Mouse (Mus musculus) urinary bladder, adult 18-20 months (tissue): ENCODE data around the gene Nprl2.
A peak's percentile ranks its signal among the peaks of the same experiment; 100 is the strongest.

Source experiments
- DNase-seq, 2 experiments: peaks; one replicate each; pipeline ENCODE4 v3.0.0; 2022; ENCODE audit warnings: low spot score in 2 of 2, mixed read lengths in 2 of 2

The Nprl2 gene

DNA sequence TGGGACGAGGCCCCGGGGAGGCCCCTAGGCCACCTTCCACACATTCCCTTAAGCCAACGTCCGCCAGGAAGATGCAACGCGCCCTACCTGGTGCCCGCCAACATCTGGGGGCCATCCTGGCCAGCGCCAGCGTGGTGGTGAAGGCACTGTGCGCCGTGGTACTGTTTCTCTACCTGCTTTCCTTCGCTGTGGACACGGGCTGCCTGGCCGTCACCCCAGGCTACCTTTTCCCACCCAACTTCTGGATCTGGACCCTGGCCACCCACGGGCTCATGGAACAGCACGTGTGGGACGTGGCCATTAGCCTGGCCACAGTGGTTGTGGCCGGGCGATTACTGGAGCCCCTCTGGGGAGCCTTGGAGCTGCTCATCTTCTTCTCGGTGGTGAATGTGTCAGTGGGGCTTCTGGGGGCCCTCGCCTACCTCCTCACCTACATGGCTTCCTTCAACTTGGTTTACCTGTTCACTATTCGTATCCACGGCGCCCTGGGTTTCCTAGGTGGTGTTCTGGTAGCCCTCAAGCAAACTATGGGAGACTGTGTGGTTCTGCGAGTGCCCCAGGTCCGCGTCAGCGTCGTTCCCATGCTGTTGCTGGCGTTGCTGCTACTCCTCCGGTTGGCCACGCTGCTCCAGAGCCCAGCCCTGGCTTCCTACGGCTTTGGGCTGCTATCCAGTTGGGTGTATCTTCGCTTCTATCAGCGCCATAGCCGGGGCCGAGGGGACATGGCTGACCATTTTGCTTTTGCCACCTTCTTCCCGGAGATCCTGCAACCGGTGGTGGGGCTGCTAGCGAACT, 7.4 kb upstream of the Nprl2 start:
- no peak for DNase-seq

DNA sequence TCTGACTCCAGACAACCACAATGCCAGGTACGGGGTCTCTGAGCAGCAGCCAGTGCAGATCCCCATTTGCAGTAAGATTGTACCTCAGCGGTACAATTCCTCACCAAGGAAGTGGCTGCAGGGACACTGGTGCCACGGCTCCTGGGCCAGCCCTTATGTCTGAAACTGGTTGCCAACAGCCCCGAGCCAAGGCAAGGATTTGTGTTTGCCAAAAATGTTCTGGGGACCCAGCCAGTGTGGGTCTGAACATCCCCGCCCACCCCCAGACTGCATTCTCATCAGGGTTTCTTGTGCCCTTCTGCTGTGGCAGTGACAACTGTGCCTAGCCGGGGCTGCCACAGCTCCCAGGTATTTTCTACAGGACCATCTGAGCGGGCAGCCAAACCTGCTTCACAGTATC, 3.8 kb upstream of the Nprl2 start:
- DNase-seq, result no peak

DNA sequence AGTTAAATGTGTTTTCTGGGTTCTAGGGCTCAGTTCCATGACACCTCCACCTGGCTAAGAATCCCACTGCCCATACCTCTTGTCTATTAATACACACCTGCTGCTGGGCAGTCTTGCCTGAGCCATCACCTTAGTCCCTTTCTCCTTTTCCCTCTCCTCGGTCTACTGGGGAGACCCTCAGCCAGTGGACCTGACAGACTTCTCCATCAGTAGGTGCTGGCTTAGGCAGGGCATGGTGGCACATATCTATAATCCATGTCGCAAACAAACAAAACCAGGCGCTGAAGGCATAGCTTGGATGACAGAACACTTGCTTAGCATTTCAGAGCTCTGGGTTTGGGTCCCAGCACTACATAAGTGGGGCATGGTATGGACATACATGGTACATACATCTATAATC, 3.3 kb upstream of the Nprl2 start:
- DNase-seq, result no peak

DNA sequence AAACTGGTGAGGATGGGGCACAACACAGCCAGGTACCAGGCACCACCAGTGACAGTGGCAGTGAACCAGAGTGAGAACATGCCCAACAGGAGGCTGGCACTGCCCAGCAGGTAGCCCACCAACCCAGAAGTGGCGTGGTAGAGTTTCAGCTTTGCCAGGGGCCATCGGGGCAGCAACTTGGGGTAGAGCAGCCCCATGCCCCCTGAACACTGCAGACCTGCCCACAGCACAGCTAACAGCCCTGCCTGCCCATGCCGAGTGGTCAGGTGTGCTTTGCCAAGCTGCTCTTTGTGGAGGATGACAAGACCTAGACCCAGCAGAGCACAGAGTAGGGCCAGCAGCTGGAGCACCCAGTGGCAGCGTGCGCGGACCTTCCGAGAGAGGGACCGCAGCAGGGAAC, 2.1 kb upstream of the Nprl2 start:
- DNase-seq, result no peak

DNA sequence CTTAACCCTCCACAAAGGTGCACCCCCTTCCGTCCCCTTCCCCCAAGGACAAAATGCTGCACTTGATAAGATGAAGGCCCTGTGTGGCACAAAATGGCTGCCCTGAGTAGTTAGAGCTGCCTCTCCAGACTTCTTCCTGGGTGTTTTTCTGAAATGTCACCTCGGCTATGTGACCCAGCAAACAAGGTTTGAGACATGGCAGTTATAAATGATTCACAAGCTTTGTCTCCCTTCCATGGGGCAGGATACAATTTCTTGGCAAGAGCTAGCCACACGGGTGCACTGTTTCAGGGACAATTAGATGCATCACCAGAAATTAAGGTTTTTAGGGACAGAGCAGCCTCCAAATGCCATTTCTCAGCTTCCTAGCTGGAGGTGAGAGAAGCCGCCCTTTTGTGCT, 1.6 kb upstream of the Nprl2 start:
- no peak for DNase-seq

DNA sequence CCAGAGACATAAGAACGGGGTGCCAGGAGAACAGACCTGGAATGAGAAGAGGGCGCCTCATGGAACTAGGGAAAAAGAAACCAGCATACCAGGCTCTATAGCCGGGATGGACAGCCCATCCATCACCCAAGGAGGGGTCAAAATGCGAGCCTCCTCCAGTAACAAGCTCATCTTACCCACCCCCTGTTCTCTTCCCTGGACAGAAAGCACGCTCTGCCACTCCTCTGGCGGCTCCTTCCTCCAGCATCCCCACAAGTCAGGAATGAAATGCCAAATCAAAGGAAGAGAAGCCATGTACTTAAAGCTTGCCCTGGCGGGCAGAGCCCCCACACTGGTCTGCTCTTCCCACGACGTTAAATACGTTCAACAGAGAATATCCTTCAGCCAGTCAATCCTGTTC, 1.0 kb upstream of the Nprl2 start:
- no peak for DNase-seq

DNA sequence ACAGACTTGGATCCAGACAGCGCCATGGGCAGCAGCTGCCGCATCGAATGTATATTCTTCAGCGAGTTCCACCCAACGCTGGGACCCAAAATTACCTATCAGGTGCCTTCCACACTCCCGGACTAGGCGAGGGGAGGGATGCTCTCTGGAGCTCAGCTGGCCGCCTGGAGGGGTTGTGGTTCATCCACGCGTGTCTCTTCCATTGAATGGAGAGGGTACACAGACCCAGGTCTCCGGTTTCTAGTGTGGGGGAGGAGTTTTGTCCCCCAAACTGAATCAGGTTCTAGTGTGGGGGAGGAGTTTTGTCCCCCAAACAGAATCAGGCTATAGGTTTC, 293 bp downstream of the Nprl2 start:
- no peak for DNase-seq

DNA sequence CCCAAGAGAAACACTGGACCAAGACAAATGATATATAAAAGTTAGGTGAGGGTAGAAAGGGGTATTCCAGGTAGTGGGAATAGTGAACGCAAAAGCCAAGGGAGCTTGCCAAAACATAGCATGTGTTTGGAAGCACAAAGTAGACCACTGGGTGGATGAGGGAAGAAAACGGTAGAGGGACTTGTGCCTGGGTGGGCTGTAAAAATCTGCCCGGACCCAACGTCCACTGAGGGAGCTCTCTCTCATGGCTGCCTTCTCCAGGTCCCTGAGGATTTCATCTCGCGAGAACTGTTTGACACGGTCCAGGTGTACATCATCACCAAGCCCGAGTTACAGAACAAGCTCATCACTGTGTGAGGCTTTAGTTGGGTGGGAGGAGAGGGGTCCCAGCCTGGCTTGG, 695 bp downstream of the Nprl2 start:
- no peak for DNase-seq

DNA sequence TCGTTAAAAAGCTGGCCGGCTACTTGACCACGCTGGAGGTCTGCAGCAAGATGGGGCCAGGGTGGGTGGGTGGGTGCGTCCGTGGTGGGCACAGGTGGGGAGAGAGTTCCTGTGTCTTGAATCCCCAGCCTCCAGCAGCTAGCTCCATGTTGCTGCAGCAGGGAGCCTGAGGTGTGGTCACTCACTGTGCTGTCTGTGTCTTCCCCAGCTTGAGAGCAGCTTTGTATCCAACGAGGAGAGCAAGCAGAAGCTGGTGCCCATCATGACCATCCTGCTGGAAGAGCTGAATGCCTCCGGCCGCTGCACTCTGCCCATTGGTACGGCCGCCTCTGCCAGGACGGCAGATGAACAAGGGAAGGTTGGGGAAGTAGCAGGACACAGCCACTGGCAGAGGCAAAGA, 1.3 kb downstream of the Nprl2 start:
- DNase-seq, result no peak

DNA sequence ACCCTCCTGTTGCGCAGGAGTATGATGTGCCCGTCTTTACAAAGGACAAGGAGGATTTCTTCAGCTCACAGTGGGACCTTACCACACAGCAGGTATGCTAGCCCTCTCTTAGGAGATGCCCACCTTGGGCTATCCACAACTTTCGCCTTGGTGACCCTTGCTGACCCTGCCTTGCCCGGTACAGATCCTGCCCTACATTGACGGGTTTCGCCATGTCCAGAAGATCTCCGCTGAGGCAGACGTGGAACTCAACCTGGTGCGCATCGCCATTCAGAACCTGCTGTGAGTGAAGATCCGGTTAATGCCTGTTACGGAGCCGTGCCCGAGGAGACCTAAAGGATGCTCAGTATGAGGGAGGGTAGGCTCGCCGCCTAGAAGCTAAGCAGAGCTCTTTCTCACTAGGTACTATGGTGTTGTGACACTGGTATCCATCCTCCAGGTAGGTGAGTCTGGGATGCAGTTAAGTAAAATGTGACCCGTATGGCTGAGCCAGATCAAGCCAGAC, 2.2 kb downstream of the Nprl2 start:
- DNase-seq, result no peak

DNA sequence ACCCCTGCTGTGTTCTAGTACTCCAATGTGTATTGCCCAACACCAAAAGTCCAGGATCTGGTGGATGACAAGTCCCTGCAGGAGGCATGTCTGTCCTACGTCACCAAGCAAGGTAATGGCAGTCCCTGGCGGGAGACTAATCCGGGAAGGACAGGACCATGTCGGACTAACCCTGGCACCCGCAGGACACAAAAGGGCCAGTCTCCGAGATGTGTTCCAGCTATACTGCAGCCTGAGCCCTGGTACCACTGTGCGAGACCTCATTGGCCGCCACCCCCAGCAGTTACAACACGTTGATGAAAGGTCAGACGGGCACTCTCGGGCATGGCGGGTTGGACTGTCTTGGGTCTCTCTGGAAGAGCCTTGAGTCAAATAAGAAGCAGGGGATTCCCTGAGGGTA, 2.7 kb downstream of the Nprl2 start:
- DNase-seq, result no peak

DNA sequence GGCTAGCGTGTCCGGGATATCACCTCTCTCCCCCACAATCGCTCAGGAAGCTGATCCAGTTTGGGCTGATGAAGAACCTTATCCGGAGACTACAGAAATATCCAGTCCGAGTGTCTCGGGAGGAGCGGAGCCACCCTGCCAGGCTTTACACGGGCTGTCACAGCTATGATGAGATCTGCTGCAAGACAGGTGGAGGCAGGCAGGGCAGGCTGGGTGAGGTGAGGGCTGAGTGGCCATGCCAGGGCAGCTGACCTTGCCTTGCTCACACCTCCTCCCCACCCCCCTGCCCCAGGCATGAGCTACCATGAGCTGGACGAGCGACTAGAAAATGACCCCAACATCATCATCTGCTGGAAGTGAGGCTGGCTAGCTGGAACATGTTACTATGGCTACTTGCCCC, 3.2 kb downstream of the Nprl2 start:
- no peak for DNase-seq

DNA sequence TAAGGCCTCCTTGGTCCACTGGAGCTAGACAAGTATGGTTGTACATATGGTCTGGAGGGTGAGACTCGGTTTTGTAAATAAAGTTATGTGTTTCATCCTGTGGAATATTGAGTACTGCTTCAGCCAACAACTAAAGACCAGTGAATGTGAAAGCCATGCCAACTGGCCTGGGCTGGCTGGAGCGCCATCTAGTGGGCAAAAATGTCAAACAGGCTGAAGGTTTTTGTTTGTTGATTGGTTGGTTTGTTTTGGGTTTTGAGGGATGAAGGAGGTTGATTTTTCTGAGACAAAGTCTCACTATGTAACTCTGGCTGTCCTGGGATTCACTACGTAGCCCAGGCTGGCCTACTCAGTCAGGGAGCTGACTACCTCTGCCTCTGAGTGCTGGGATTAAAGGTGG, 3.6 kb downstream of the Nprl2 start:
- no peak for DNase-seq

DNA sequence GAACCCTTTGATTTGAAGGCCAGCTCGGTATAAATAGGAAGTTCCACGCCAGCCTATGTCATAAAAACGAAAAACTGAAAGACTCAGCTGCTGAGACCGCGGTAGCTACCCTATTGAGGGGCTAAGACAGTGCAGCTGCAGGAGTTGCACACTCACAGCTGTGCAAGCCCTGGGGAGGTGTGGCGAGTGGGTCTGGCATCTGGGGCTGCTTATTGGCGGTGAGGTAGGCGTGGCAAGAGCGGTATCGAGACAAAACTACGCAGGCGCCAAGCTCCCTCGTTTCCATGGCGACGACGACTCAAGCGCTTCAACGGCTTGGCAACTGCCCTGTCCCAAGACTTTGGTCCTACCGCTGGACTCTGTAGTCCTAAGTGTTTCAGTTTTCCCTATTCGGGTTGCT, 5.0 kb downstream of the Nprl2 start, which contains the start of gene Zmynd10:
Zmynd10 (plus strand) TSS at position 273 of the 400 bp plus-strand sequence.
- peak; percentile 58 to 79 for DNase-seq

DNA sequence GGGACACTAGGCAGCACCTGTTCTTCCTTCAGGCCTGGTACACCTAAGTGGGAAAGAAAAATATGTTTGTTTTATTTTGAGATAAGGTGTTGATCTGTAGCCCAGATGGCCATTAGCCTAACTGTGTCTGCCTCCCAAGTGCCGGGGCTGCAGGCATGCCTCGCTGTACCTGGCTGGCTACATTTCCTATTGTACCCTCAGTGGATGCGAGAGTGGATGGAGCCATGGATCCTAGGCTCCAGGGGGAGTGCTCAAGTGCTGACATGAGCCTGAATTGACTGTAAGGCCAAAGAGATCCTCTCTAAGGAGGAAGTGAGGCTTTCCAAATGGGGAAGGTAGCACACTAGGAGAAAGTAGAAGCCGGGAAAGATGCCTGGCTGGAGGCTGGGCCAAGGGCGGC, 5.9 kb downstream of the Nprl2 start:
- no peak for DNase-seq

DNA sequence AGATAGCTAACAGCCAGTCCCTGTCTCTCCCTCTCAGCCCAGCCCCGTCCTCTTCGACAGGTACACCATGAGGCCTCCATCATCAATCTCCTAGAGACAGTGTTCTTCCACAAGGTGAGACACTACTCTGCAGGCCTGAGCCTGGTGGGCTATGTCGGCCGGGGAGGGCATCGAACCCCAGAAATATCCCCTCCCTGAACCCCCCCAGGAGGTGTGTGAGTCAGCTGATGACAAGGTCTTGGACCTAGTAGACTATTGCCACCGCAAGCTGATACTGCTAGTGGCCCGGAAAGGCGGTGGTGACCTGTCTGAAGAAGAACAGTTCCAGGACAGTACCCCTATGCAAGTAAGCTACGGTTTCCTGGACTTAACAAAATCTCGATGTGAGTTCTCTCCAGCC, 6.8 kb downstream of the Nprl2 start:
- DNase-seq, result no peak

DNA sequence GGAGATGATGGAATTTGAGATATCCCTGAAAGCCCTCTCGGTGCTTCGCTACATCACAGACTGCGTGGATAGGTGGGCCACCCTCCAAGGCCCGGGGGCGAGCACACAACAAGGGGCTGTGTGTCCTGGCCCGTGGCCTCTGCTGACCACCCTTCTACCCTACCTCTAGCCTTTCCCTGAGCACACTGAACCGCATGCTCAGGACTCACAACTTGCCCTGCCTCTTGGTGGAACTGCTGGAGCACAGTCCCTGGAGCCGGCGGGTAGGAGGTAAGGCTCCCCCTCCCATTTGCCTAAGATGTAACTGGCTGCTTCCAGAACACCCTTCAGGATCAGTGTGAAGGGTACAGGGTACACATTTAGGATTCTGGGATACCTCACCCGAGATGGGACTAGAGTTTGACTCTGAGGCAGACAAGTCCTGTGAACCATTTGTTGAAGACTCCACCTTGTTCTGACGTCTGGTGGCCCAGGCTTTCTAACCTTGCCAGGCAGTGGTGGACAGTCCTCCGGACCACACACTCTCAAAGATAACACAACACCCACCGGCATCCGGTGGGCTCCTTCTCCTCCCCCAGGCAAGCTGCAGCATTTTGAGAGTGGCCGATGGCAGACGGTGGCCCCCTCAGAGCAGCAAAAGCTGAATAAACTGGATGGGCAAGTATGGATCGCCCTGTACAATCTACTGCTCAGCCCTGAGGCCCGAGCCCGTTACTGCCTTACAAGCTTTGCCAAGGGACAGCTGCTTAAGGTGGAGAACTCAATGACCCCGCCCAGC, 7.5 kb downstream of the Nprl2 start:
- no peak for DNase-seq

DNA sequence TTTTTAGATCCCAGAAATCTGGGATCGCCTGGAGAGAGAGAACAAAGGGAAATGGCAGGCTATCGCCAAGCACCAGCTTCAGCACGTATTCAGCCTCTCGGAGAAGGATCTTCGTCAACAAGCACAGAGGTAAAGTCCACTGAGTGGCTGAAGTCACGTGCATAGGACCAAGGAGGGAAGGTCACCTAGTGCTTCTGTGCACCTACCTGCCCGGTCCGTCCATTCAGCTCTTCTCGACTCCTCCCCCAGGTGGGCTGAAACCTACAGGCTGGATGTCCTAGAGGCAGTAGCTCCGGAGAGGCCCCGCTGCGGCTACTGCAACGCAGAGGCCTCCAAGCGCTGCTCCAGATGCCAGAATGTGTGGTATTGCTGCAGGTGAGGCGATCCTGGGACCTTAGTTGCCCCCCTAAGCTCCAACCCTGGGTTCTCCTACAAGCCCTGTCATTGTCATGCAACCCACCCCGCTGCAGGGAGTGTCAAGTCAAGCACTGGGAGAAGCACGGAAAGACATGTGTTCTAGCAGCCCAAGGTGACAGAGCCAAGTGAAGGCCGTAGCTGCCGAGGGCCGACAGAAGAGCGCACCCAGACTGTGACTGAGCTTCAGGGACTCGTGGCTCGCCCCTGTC, 8.6 kb downstream of the Nprl2 start:
- no peak for DNase-seq

DNA sequence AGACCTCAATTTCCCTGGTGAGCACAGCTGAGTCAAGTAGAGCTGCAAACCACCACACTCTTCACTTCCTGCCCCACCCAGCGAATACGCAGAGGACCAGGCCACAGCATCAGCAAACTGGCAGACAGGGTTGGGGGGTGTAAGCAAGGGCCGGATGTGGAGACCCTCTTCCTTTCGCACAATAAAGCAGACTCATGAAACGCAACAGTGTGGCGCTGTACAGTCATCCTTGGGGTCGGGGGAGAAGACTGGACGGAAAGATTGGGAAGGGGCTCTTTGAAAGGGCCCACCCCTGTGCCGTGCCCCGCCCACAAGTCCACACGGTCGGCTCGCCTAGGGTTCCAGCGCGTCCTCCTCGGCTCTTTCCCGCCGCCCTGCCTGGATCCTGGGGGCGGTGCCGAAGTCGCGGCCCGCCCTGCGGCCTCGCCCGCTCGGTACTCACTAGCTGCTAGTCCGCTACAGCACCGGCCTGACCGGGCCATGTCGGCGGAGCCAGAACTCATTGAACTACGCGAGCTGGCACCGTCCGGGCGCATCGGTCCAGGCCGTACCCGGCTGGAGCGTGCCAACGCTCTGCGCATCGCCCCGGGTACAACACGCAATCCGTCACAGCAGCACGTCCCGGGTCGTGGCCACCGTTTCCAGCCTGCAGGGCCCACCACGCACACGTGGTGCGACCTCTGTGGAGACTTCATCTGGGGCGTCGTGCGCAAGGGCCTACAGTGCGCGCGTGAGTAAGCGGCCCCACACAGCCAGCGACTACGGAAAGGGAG, 9.3 kb downstream of the Nprl2 start, which contains the start of gene Rassf1:
Rassf1 (plus strand) TSS at position 439 of the 773 bp plus-strand sequence.
- peak; percentile 60 to 67 for DNase-seq

DNA sequence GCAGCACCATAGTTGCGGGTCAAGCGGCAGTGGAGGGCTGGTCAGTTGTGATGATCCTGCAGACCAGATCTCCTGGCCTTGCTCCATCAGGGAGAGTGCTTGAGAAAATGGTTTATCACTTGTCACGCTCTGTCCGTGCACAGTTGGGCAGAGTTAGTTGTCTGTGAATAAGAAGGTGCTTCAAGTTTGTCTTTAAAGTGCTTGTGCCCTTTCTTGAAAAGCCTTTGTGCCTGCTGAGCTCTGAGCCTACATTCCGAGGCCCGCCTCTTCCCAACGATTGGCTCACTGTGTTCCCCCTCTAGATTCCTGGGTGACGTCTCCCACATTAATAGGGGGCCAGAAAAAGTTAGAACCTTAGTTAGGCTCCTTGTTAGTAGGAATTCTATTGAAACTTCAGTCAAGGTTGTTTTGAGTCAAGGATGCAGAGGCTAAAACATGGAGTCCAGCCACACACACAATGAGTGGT, 9.9 kb downstream of the Nprl2 start:
- no peak for DNase-seq

DNA sequence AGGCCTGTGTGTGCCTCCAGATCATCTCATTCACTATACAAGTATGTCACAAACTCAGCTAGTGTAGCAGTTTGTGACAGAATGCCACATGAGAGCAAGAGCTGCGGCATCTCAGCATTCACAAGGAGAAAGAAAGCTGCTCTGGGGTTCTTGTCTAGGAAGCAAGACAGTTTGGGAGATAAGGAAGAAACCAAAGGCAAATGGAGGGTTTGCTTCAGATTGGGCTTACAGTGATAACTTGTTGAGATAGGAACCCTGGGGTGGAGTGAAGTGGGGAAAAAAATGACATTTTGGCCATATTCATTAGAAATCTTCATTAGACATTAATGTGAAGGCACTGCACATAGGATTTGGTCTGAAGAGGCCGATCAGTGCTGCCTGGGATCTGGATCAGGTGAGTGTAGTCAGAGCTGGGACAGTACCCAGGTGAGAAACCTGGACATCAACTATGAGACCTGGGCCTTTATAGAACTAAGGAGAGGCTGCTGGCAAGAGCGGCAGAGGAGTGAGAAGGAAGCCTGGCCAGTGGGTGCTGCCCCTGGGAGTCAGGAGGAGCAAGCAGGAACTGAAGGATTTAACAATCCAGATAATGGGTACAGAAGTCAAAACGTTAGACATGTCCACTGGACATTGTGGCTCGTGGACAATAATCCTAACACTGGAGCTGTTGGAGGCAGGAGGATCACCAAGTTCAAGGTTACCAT, 10.8 kb downstream of the Nprl2 start:
- no peak for DNase-seq
